Mouse (Mus musculus): ENCODE data around the gene Agbl3.

GRCm38 (mm10) chr6:34868507-34869217 lies 88.4 kb downstream of the Agbl3 start:
- no peak for TF ChIP-seq CTCF (IDR thresholded peaks at IDR 0.05; ENCODE audit: extremely low read depth, insufficient read depth, insufficient read length, insufficient replicate concordance)
- no peak for TF ChIP-seq POLR2A (IDR thresholded peaks at IDR 0.05; ENCODE audit: low read depth, low read length)

Data from spleen, adult 2 months (tissue).